Mouse (Mus musculus): Measurements from ENCODE around the gene Farp2.
"Not testable (repeated sequence)": the region's sequence is repeated elsewhere in the genome, so short reads cannot be mapped to it uniquely, and the experiment has no call there.

Gene Farp2

GRCm38 (mm10) chr1:93635091-93635579 is 123.3 kb downstream of the Farp2 start:
- DNase-seq (ENCODE audit: low spot score) = no peak

- DNase-seq (ENCODE audit: low spot score) = peak; percentile 99
These were observed 123.8 kb downstream of the Farp2 start for GRCm38 (mm10) chr1:93635580-93636192.

GRCm38 (mm10) chr1:93636211-93636897 is 124.5 kb downstream of the Farp2 start:
- no peak for DNase-seq (ENCODE audit: low spot score)

- DNase-seq (ENCODE audit: low spot score) = no peak
These were observed 130.1 kb downstream of the Farp2 start for GRCm38 (mm10) chr1:93641978-93642377.

GRCm38 (mm10) chr1:93642692-93643091 is 130.8 kb downstream of the Farp2 start:
- no peak for DNase-seq (ENCODE audit: low spot score)

- DNase-seq (ENCODE audit: low spot score) = no peak
These were observed 137.8 kb downstream of the Farp2 start for GRCm38 (mm10) chr1:93649604-93650172.

GRCm38 (mm10) chr1:93654275-93654674 is 142.4 kb downstream of the Farp2 start:
- DNase-seq (ENCODE audit: low spot score) = no peak

- no peak for DNase-seq (ENCODE audit: low spot score)
These were observed 142.9 kb downstream of the Farp2 start for GRCm38 (mm10) chr1:93654798-93655197.

- DNase-seq (ENCODE audit: low spot score) = no peak
These were observed 144.6 kb downstream of the Farp2 start for GRCm38 (mm10) chr1:93656325-93657024.

GRCm38 (mm10) chr1:93657025-93657360 is 145.1 kb downstream of the Farp2 start:
- DNase-seq (ENCODE audit: low spot score) = no peak

- not testable (repeated sequence) for DNase-seq (ENCODE audit: low spot score)
These were observed 146.7 kb downstream of the Farp2 start, which contains the start of gene Stk25 for GRCm38 (mm10) chr1:93658559-93658958. TSS of gene Stk25 (minus strand) at chr1:93658659.

GRCm38 (mm10) chr1:93667760-93668400 is 156.0 kb downstream of the Farp2 start:
- DNase-seq (ENCODE audit: low spot score) = peak; percentile 73

- peak; percentile 79 for DNase-seq (ENCODE audit: low spot score)
These were observed 157.1 kb downstream of the Farp2 start for GRCm38 (mm10) chr1:93668791-93669548.

- no peak for DNase-seq (ENCODE audit: low spot score)
These were observed 158.1 kb downstream of the Farp2 start for GRCm38 (mm10) chr1:93669941-93670340.
